Mouse (Mus musculus) mammary gland, adult 2 months (tissue): Measurements from ENCODE around the gene Fmnl3. TPM values are rescaled to one million over a fixed set of nuclear protein-coding genes. Genes with fewer than 3 reads are reported as not detected.

Experiments
- polyA plus RNA-seq: library from polyadenylated mRNA; depleted of rRNA; stranded (reverse); fragments of >200 nt; gene quantifications from 2 replicates; pipeline ENCODE4 v1.2.3, GENCODE M21; 2012; ENCODE audit warnings: low replicate concordance; rRNA removed

Fmnl3 gene
- polyA plus RNA-seq: 26.5 and 31.2 TPM in 2 replicates

DNA sequence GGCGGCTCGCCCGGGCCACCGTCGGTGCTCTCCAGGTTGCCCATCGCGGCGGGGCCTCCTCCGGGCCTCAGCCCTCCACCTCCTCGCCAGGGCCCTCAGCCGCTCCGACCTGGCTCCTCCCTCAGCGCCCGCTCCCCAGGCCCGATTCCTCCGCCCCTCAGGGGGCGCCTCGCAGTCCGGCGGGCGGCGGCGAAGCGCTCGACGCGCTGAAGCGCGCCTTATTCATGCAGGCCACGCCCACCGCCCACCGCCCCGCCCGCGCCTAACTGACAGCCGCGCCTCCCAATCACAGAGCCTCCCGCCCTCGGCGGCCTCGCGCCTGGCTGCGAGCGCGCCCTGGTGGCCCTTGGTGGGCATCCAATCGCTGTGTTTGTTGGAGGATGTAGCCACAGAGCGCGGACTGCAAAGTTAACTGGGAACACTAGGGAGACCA lies at the start of gene Fmnl3:
Fmnl3 (minus strand) TSS at position 224 of the 433 bp plus-strand sequence.

GRCm38 (mm10) chr15:99392486-99393385 lies 22.5 kb upstream of the Fmnl3 start, which contains the start of gene Tmbim6:
TSS of gene Tmbim6 (plus strand) at chr15:99392882.

GRCm38 (mm10) chr15:99295484-99295981 lies 74.7 kb downstream of the Fmnl3 start, which contains the start of gene Fam186b:
TSS of gene Fam186b (minus strand) at chr15:99295888.

GRCm38 (mm10) chr15:99294813-99295374 lies 75.4 kb downstream of the Fmnl3 start, which contains the start of gene Prpf40b:
TSS of gene Prpf40b (plus strand) at chr15:99295087.

Other genes with a start within 250 kb of the Fmnl3 start
- gene Spats2, start 244.6 kb downstream of the Fmnl3 start, polyA plus RNA-seq: 5.8 and 6.3 TPM in 2 replicates
- gene Kcnh3, start 145.6 kb downstream of the Fmnl3 start, polyA plus RNA-seq: 1.1 and 2.6 TPM in 2 replicates
- gene Mcrs1, start 118.5 kb downstream of the Fmnl3 start, polyA plus RNA-seq: 60.9 and 70.7 TPM in 2 replicates
- gene Prpf40b, start 75.4 kb downstream of the Fmnl3 start, polyA plus RNA-seq: 73.1 and 85.5 TPM in 2 replicates
- 0.07 TPM in 1 of 2 replicates, not detected in the other for gene Fam186b, start 74.6 kb downstream of the Fmnl3 start, polyA plus RNA-seq
- gene Tmbim6, start 22.4 kb upstream of the Fmnl3 start, polyA plus RNA-seq: 937 and 960 TPM in 2 replicates
- gene Nckap5l, start 87.3 kb upstream of the Fmnl3 start, polyA plus RNA-seq: 10.7 and 21.6 TPM in 2 replicates
- gene Bcdin3d, start 104.2 kb upstream of the Fmnl3 start, polyA plus RNA-seq: 5.2 and 6.9 TPM in 2 replicates
- gene Faim2, start 157.7 kb upstream of the Fmnl3 start, polyA plus RNA-seq: 2.5 and 2.8 TPM in 2 replicates
- 1.2 and 2.0 TPM in 2 replicates for gene Aqp2, start 208.6 kb upstream of the Fmnl3 start, polyA plus RNA-seq
- gene Aqp5, start 220.3 kb upstream of the Fmnl3 start, polyA plus RNA-seq: 247 and 333 TPM in 2 replicates
- not detected in 2 replicates for gene Aqp6, start 230.9 kb upstream of the Fmnl3 start, polyA plus RNA-seq